Mouse (Mus musculus) stomach, embryonic 14.5 days (tissue): ENCODE data around the gene Ttc3. TPM values are rescaled to one million over a fixed set of nuclear protein-coding genes. Genes with fewer than 3 reads are reported as not detected.
A peak's percentile ranks its signal among the peaks of the same experiment; 100 is the strongest.

Experiments
- ATAC-seq: fragments of 200-750 bp; cut with Nextera tagmentation; 2 replicates; pipeline ENCODE4 v1.8.0; 2017; ENCODE audit warnings: low read depth, moderate TSS enrichment; ENCODE audit not compliant: insufficient number of reproducible peaks, insufficient read depth, low FRiP score
- H3K27ac ChIP-seq: fragments of 300-500 bp; sonication (generic); 2 replicates; pipeline ENCODE4 v1.5.1; 2014; ENCODE audit warnings: mild to moderate bottlenecking, low read length, moderate library complexity, mixed read lengths
- H3K27me3 ChIP-seq: fragments of 300-500 bp; sonication (generic); 2 replicates; pipeline ENCODE4 v1.6.1; 2014; ENCODE audit warnings: low read length, control low read depth, mixed read lengths; ENCODE audit not compliant: control insufficient read depth, insufficient read depth
- H3K36me3 ChIP-seq: fragments of 300-500 bp; sonication (generic); 2 replicates; pipeline ENCODE4 v1.6.1; 2014; ENCODE audit warnings: mild to moderate bottlenecking, control low read depth, low read length, moderate library complexity, mixed read lengths; ENCODE audit not compliant: control insufficient read depth, insufficient read depth
- H3K4me1 ChIP-seq: fragments of 300-500 bp; sonication (generic); 2 replicates; pipeline ENCODE4 v1.6.1; 2014; ENCODE audit warnings: low read length, control low read depth, mixed read lengths; ENCODE audit not compliant: control insufficient read depth, insufficient read depth
- H3K4me2 ChIP-seq: fragments of 300-500 bp; sonication (generic); replicated peaks from 2 replicates; pipeline ENCODE4 v1.6.1; 2014; ENCODE audit warnings: low read depth, low read length, control low read depth
- H3K4me3 ChIP-seq: fragments of 300-500 bp; sonication (generic); 2 replicates; pipeline ENCODE4 v1.5.1; 2014; ENCODE audit warnings: low read depth, low read length, control low read depth
- H3K9ac ChIP-seq: fragments of 300-500 bp; sonication (generic); replicated peaks from 2 replicates; pipeline ENCODE4 v1.6.1; 2014; ENCODE audit warnings: low read depth, mild to moderate bottlenecking, control low read depth, low read length, moderate library complexity, mixed read lengths
- H3K9me3 ChIP-seq: fragments of 300-500 bp; sonication (generic); 2 replicates; pipeline ENCODE4 v1.6.1; 2016; ENCODE audit warnings: low read depth, low read length, control low read depth; ENCODE audit not compliant: control insufficient read depth
- WGBS: fragments of 180-500 bp; shearing (Covaris S2); extraction: QIAGEN DNeasy Blood & Tissue Kit; methylation state at CpG from one replicate; pipeline ENCODE4 v1.1.7; 2014; 5-methylcytosine and 5-hydroxymethylcytosine counted together
- polyA plus RNA-seq: library from polyadenylated mRNA; unstranded; fragments of >200 nt; fragmentation: Nextera tagmentation; extraction: Ambion mirVana; gene quantifications from 2 replicates; pipeline ENCODE4 v1.2.1, GENCODE M21; 2014

Ttc3 gene
- 307 and 308 TPM in 2 replicates for polyA plus RNA-seq

GRCm38 (mm10) chr16:94370173-94370914 is at the start of gene Ttc3:
Gene Ttc3, plus strand, starts transcription at chr16:94370618.
- H3K4me2 ChIP-seq: peak within 1 kb of the TSS; percentile 57
- H3K9ac ChIP-seq: peak within 1 kb of the TSS; percentile 89
- H3K4me1 ChIP-seq: peaks cover 4% of the 10 kb centered on the region; the same call in 1 of the 2 replicates
- peak; percentile 90 for ATAC-seq
- H3K9me3 ChIP-seq: no peaks in the 10 kb centered on the region
- H3K27ac ChIP-seq: peak within 1 kb of the TSS; percentile 97
- under 1% methylated on average over 77 of the region's 79 CpGs for WGBS
- peak within 1 kb of the TSS; percentile 79 for H3K4me3 ChIP-seq
- H3K36me3 ChIP-seq: no peaks in the 10 kb centered on the region; the same call in 1 of the 2 replicates
- H3K27me3 ChIP-seq: no peaks in the 10 kb centered on the region

GRCm38 (mm10) chr16:94323681-94324080 is 46.7 kb upstream of the Ttc3 start:
- Histone ChIP-seq H3K4me3 (no peak overlapping the region), H3K27ac (no peak overlapping the region), H3K9ac (no peak overlapping the region), H3K4me1 (no peaks in the 10 kb centered on the region), H3K4me2 (no peak overlapping the region), H3K9me3 (no peaks in the 10 kb centered on the region), H3K36me3 (no peaks in the 10 kb centered on the region), H3K27me3 (no peaks in the 10 kb centered on the region)
- WGBS: 54% methylated on average over 5 of the region's 5 CpGs
- no peak for ATAC-seq

GRCm38 (mm10) chr16:94326008-94326407 is 44.4 kb upstream of the Ttc3 start:
- Histone ChIP-seq H3K9ac (no peak overlapping the region), H3K4me3 (no peak overlapping the region), H3K36me3 (no peaks in the 10 kb centered on the region), H3K9me3 (no peaks in the 10 kb centered on the region), H3K27ac (no peak overlapping the region), H3K4me2 (no peak overlapping the region), H3K4me1 (no peaks in the 10 kb centered on the region; the same call in 1 of the 2 replicates), H3K27me3 (no peaks in the 10 kb centered on the region)
- ATAC-seq: no peak
- 91% methylated on average over 3 of the region's 3 CpGs for WGBS

DNA sequence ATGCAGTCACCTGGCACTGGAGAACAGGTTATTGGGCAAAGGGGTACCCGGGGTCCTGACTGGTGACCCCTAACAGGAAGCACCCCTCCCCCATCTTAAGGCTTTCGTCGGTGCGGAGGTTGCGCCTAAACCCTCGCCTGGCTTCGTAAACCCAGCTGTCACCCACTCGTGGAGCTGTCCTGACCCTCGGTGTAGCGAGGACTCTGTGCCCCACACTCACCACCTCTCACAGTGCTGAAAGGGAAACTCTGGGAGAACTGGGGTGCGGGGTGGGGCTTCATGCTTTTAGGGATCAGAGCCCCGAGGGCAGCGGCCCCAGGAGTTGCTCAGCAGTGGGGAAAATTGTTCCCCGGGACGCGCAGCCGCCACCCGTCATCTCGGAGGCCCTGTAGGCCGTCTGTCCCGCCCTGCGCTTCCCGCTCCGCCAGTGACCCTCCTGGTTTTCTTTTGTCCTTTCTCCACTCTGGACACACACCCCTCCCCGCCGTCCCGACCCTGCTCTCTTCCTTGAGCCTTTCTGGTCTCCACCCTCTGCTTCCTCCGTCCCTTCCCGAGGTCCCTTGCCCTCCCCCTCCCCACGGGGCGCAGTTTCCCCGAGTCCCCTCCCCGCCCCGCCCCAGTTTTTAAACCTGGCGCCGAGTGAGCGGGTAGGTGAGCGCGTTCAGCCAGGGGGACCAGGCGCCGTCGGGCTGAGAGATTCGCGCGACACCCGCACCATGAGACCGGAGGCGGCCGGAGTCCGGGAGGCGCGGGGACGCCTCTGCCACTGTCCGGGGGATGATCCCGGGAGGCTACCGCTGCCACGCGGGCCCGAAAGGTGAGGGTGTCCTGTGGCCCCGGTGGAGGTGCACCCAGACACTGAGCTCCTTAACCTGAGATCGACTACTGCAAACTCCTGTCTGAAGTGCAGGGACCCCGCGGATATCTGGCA is 42.4 kb upstream of the Ttc3 start, which contains the start of gene Ripply3:
Ripply3 (plus strand) TSS at position 640 of the 931 bp plus-strand sequence.
- H3K27ac ChIP-seq: no peak within 1 kb of the TSS
- peak within 1 kb of the TSS; percentile 77 for H3K4me2 ChIP-seq
- H3K9me3 ChIP-seq: no peaks in the 10 kb centered on the region
- 1% methylated on average over 62 of the region's 63 CpGs for WGBS
- ATAC-seq: peak; percentile 73
- H3K4me3 ChIP-seq: peak within 1 kb of the TSS; percentile 45
- H3K36me3 ChIP-seq: no peaks in the 10 kb centered on the region
- H3K4me1 ChIP-seq: no peaks in the 10 kb centered on the region; the same call in 1 of the 2 replicates
- H3K9ac ChIP-seq: peak within 1 kb of the TSS; percentile 22; the same call in 1 of the 2 replicates
- no peaks in the 10 kb centered on the region for H3K27me3 ChIP-seq

DNA sequence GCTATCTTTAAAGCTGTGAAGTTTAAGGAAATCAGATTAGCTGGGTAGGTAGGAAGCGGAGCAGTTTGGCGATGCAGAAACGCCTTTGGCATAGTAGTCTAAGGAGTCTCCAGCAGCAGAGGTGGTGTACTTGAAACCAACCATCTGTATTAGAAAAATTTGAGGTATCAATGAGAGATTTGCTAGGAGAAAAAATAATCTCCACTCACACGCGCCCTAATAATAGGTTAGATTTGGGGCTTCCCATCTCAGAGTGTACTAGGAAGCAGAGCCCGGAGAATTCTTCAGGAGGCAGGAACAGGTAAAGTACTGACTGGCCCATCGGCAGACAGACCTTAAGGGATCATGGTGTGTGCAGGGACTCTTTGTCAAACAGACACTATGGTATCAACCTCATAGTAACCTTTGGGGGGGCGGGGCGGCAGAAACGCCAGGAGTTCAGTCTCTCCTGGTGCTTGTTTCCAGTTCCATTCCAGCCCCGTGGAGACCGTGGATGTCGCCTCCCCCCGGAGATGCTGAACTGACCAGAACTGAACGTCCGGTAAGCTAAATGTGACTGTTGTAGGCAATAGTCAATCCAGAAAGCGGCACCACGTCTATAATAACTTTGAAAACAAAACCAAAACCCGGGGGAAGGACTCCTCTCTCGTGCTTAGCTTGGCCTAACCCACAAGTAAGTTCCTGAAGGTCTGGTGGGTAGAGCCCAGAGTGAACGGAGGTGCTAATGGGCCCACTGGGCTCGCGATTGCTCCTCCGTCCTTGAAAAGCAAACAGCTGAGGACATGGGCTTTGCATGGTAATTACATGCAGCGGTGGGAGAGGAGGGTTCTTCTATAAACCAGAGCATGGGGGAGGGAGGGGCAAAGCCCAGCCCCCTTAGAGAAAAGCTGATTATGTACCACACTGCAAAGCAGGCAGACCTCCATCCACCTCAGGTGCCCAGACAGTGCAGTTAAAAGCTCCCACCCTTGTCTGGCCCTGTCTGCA is 41.2 kb upstream of the Ttc3 start:
- ATAC-seq: no peak
- no peak overlapping the region; the same call in 1 of the 2 replicates for H3K9ac ChIP-seq

DNA sequence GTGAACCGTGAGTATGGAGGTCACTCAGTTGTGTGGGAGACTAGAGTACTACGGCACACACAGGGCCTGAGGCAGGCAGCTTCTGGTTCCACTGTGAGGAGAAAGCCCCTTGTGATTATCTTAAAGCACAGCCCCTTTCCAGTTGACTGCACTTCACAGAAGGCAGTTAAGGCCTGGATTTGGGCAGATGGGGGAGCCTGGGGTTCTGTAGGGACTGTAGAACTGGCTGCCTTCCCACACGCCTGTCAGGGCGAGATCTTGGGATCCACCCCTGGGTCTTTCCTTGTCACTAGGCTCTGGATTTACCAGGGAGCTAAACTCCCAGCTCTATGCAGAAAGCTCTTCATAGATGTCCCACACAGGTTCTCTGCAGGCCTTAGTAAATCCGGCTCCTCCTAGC is 40.0 kb upstream of the Ttc3 start:
- H3K9ac ChIP-seq: no peak overlapping the region
- no peak overlapping the region for H3K4me3 ChIP-seq
- no peaks in the 10 kb centered on the region for H3K36me3 ChIP-seq
- H3K27me3 ChIP-seq: no peaks in the 10 kb centered on the region
- ATAC-seq: no peak
- H3K4me2 ChIP-seq: no peak overlapping the region
- H3K4me1 ChIP-seq: no peaks in the 10 kb centered on the region; the same call in 1 of the 2 replicates
- H3K27ac ChIP-seq: no peak overlapping the region
- H3K9me3 ChIP-seq: no peaks in the 10 kb centered on the region
- WGBS: 76% methylated on average over 5 of the region's 5 CpGs

More for the DNA sequence above, 41.2 kb upstream of the Ttc3 start:
- Histone ChIP-seq H3K4me3 (peak overlapping the region; percentile 45), H3K27me3 (no peaks in the 10 kb centered on the region), H3K4me1 (no peaks in the 10 kb centered on the region; the same call in 1 of the 2 replicates), H3K36me3 (no peaks in the 10 kb centered on the region), H3K9me3 (no peaks in the 10 kb centered on the region), H3K27ac (no peak overlapping the region), H3K4me2 (peak overlapping the region; percentile 77)
- WGBS: 13% methylated on average over 25 of the region's 25 CpGs

DNA sequence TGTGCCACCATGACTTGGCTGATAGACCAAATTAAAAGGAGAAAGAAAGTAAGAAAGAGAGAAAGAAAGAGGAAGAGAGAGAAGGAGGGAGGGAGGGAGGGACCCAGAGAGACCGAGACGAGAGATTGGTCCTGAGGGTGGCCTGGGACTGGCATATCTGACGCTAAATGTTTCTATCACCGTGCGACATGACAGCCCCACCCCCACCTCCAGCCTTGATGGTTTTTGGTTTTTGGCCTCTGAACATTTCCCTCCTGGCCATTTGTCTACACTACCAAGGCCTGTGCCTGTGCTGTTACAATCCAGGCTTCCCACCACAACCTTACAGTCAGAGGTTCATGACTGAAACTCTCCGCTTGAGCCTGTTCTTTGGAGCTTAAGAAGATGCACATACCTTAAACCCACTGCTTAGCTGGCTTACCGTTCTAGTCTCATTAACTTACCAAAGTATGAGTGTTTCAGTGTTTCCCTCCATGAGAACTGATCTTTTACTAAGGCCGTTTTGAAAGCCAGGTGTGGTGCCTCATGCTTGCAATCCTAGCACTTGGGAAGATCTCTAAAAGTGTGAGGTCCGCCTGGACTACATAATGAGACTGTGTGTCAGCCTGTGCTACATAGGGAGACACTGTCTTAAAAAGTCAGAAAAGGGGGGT is 39.1 kb upstream of the Ttc3 start:
- ATAC-seq: no peak
- no peak overlapping the region for H3K4me2 ChIP-seq
- no peaks in the 10 kb centered on the region for H3K9me3 ChIP-seq
- WGBS: 73% methylated on average over 9 of the region's 9 CpGs
- no peaks in the 10 kb centered on the region for H3K36me3 ChIP-seq
- H3K27ac ChIP-seq: no peak overlapping the region
- H3K9ac ChIP-seq: no peak overlapping the region
- no peaks in the 10 kb centered on the region; the same call in 1 of the 2 replicates for H3K4me1 ChIP-seq
- no peaks in the 10 kb centered on the region for H3K27me3 ChIP-seq
- no peak overlapping the region for H3K4me3 ChIP-seq
